Mouse (Mus musculus): ENCODE measurements around the gene Dpyd. TPM values are rescaled to one million over a fixed set of nuclear protein-coding genes. Genes with fewer than 3 reads are reported as not detected.

The Dpyd gene
- polyA plus RNA-seq, 1 experiment from 2014 or later: 6.7 TPM

GRCm38 (mm10) chr3:119382395-119382794 is 820.5 kb downstream of the Dpyd start:
- no peak overlapping the region for H3K4me2 ChIP-seq (ENCODE audit: low read depth, low read length, severe bottlenecking)
- WGBS: 94% methylated on average over 1 of the region's 1 CpGs
- no peaks in the 10 kb centered on the region for H3K27me3 ChIP-seq (ENCODE audit: control insufficient read depth, insufficient read depth, low read length)
- no peak overlapping the region for H3K9ac ChIP-seq (ENCODE audit: low read length)
- DNase-seq (ENCODE audit: low spot score) (no peak), ATAC-seq (replicated peaks; ENCODE audit: low FRiP score) (no peak)
- no peak overlapping the region for H3K4me3 ChIP-seq (ENCODE audit: low read depth, low read length)
- no peaks in the 10 kb centered on the region for H3K36me3 ChIP-seq (ENCODE audit: control insufficient read depth, insufficient read depth, low read length)
- no peak overlapping the region for H3K27ac ChIP-seq (ENCODE audit: low read depth, low read length)
- H3K9me3 ChIP-seq (ENCODE audit: control insufficient read depth, low read length): no peaks in the 10 kb centered on the region
- H3K4me1 ChIP-seq (replicated peaks; ENCODE audit: control insufficient read depth, insufficient read depth, low read length): no peaks in the 10 kb centered on the region

- H3K9ac ChIP-seq (ENCODE audit: low read length): peak overlapping the region; percentile 42
- peak overlapping the region; percentile 0; the same call in 1 of the 2 replicates for H3K4me3 ChIP-seq (ENCODE audit: low read depth, low read length)
- ATAC-seq (replicated peaks; ENCODE audit: low FRiP score): peak; percentile 81
- no peaks in the 10 kb centered on the region; the same call in 1 of the 2 replicates for H3K27me3 ChIP-seq (ENCODE audit: control insufficient read depth, insufficient read depth, low read length)
- peak overlapping the region; percentile 76 for H3K27ac ChIP-seq (ENCODE audit: low read depth, low read length)
- peak; percentile 58 for DNase-seq (ENCODE audit: low spot score)
- WGBS: 32% methylated on average over 26 of the region's 26 CpGs
- peaks cover 7% of the 10 kb centered on the region for H3K4me1 ChIP-seq (replicated peaks; ENCODE audit: control insufficient read depth, insufficient read depth, low read length)
- H3K9me3 ChIP-seq (ENCODE audit: control insufficient read depth, low read length): no peaks in the 10 kb centered on the region
- H3K4me2 ChIP-seq (ENCODE audit: low read depth, low read length, severe bottlenecking): peak overlapping the region; percentile 41; the same call in 1 of the 2 replicates
- no peaks in the 10 kb centered on the region for H3K36me3 ChIP-seq (ENCODE audit: control insufficient read depth, insufficient read depth, low read length)
Measured at GRCm38 (mm10) chr3:119387332-119388105, 825.6 kb downstream of the Dpyd start.

DNA sequence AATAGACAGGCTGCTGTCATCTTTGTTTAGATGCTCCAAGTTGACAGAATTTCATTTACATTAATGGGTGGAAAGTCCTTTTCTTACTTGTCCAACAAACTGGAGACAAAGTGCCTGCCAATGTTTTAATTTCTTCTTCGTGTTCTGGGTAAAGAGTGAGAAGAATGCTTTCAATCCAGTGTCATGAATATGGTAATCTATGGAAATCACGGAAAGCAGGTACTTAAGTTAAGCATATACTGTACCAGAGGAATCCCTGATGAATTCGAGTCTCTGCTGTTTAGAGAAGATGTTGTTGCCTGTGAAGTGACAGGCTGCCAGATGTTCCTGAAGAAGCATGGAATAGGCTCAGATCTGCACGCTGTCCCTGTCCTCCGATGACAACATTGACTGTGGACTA is 835.3 kb downstream of the Dpyd start:
- WGBS: 63% methylated on average over 5 of the region's 5 CpGs
- H3K4me3 ChIP-seq (ENCODE audit: low read depth, low read length): no peak overlapping the region

DNA sequence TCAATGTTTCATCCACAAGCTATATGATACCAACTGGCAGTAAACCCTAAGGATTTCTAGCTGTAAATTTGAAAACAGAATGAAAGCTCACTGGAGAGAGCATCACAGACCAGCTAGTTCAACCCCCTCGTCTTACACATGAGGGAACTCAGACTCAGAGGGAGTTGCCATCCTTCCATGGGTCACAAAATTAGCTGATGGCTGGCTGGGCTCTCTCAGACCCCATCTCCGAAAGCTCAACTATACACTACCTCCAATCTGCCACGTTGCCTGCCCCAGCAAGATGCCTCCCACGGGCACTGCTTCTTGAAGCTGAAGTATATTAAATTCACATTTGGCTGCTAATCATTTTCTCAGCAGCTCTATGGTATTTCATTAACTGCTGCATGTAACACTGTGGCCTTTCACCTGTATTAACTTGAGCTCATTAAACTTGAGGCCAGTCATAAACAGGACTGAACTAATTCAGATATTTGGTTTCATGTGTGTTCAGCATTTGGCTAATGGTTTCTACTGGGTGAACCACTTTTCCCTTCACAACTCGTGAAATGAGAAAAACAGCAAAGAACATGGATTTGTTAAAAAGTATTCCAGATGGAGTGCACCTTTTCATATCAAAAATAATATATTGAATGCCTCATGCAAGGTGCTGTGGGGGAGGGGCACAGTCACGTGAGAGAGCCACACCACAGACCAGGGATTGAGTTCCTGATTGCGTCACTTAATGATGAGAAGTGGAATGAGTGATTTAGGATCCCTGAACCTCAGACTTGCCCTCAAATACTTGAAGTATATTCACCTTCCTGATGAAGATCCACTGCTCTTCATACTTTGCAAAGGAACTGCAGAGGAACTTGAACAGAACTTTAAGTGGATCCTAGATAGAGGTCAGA is 841.2 kb downstream of the Dpyd start:
- no peaks in the 10 kb centered on the region for H3K36me3 ChIP-seq (ENCODE audit: control insufficient read depth, insufficient read depth, low read length)
- ATAC-seq (replicated peaks; ENCODE audit: low FRiP score) (no peak), DNase-seq (ENCODE audit: low spot score) (no peak)
- WGBS: 77% methylated on average over 7 of the region's 7 CpGs
- no peaks in the 10 kb centered on the region for H3K27me3 ChIP-seq (ENCODE audit: control insufficient read depth, insufficient read depth, low read length)
- no peaks in the 10 kb centered on the region for H3K4me1 ChIP-seq (replicated peaks; ENCODE audit: control insufficient read depth, insufficient read depth, low read length)
- no peak overlapping the region for H3K9ac ChIP-seq (ENCODE audit: low read length)
- H3K9me3 ChIP-seq (ENCODE audit: control insufficient read depth, low read length): no peaks in the 10 kb centered on the region
- H3K4me2 ChIP-seq (ENCODE audit: low read depth, low read length, severe bottlenecking): no peak overlapping the region
- H3K27ac ChIP-seq (ENCODE audit: low read depth, low read length): no peak overlapping the region
- no peak overlapping the region for H3K4me3 ChIP-seq (ENCODE audit: low read depth, low read length)

More for the DNA sequence above, 835.3 kb downstream of the Dpyd start:
- H3K9ac ChIP-seq (ENCODE audit: low read length): no peak overlapping the region
- no peaks in the 10 kb centered on the region for H3K27me3 ChIP-seq (ENCODE audit: control insufficient read depth, insufficient read depth, low read length)
- ATAC-seq (replicated peaks; ENCODE audit: low FRiP score): no peak
- no peaks in the 10 kb centered on the region for H3K36me3 ChIP-seq (ENCODE audit: control insufficient read depth, insufficient read depth, low read length)
- H3K27ac ChIP-seq (ENCODE audit: low read depth, low read length): no peak overlapping the region
- no peak for DNase-seq (ENCODE audit: low spot score)
- no peaks in the 10 kb centered on the region for H3K4me1 ChIP-seq (replicated peaks; ENCODE audit: control insufficient read depth, insufficient read depth, low read length)
- H3K4me2 ChIP-seq (ENCODE audit: low read depth, low read length, severe bottlenecking): no peak overlapping the region
- no peaks in the 10 kb centered on the region for H3K9me3 ChIP-seq (ENCODE audit: control insufficient read depth, low read length)

DNA sequence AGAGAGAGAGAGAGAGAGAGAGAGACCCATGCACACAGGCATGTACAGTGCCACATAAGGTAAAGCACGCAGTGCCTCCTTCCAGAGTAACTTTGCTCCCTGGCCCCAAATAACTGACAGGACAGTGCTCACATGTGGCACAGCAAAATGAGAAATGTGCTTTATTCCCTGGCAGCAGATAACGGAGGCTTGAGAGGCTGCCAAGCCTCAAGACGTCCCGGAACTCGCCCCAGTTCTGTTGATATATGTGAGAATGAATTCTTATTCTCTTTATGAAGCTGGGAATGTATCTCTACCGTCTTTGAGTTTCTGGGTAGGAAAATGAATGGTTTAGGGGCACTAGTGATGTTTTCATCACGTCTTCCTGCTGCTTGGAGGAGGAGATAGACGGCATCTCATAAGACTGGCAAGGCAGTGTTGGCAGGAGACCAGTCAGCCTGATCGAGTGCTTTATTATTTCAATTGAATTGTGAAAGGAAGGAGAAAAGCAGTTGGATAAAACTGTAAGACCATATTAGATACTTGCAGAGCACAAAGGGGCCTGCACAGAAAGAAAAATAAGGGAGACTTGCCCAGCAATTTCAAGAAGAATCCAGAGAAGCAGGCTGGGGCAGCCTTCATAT is 857.3 kb downstream of the Dpyd start:
- Histone ChIP-seq H3K36me3 (ENCODE audit: control insufficient read depth, insufficient read depth, low read length) (no peaks in the 10 kb centered on the region), H3K4me2 (ENCODE audit: low read depth, low read length, severe bottlenecking) (no peak overlapping the region), H3K4me3 (ENCODE audit: low read depth, low read length) (no peak overlapping the region), H3K9me3 (ENCODE audit: control insufficient read depth, low read length) (no peaks in the 10 kb centered on the region), H3K4me1 (replicated peaks; ENCODE audit: control insufficient read depth, insufficient read depth, low read length) (no peaks in the 10 kb centered on the region), H3K27me3 (ENCODE audit: control insufficient read depth, insufficient read depth, low read length) (no peaks in the 10 kb centered on the region), H3K27ac (ENCODE audit: low read depth, low read length) (no peak overlapping the region), H3K9ac (ENCODE audit: low read length) (no peak overlapping the region)
- no peak for ATAC-seq (replicated peaks; ENCODE audit: low FRiP score)
- 85% methylated on average over 9 of the region's 9 CpGs for WGBS
- DNase-seq (ENCODE audit: low spot score): no peak

GRCm38 (mm10) chr3:119419745-119420144 is 857.8 kb downstream of the Dpyd start:
- H3K27me3 ChIP-seq (ENCODE audit: control insufficient read depth, insufficient read depth, low read length): no peaks in the 10 kb centered on the region
- no peak overlapping the region for H3K9ac ChIP-seq (ENCODE audit: low read length)
- 90% methylated on average over 2 of the region's 2 CpGs for WGBS
- H3K36me3 ChIP-seq (ENCODE audit: control insufficient read depth, insufficient read depth, low read length): no peaks in the 10 kb centered on the region
- no peak overlapping the region for H3K4me3 ChIP-seq (ENCODE audit: low read depth, low read length)
- no peak for ATAC-seq (replicated peaks; ENCODE audit: low FRiP score)
- no peak for DNase-seq (ENCODE audit: low spot score)
- H3K27ac ChIP-seq (ENCODE audit: low read depth, low read length): no peak overlapping the region
- H3K9me3 ChIP-seq (ENCODE audit: control insufficient read depth, low read length): no peaks in the 10 kb centered on the region
- no peak overlapping the region for H3K4me2 ChIP-seq (ENCODE audit: low read depth, low read length, severe bottlenecking)
- H3K4me1 ChIP-seq (replicated peaks; ENCODE audit: control insufficient read depth, insufficient read depth, low read length): no peaks in the 10 kb centered on the region

GRCm38 (mm10) chr3:119431339-119431738 is 869.4 kb downstream of the Dpyd start:
- WGBS: 84% methylated on average over 8 of the region's 8 CpGs
- no peaks in the 10 kb centered on the region for H3K9me3 ChIP-seq (ENCODE audit: control insufficient read depth, low read length)
- no peak for ATAC-seq (replicated peaks; ENCODE audit: low FRiP score)

GRCm38 (mm10) chr3:119431757-119432156 is 869.8 kb downstream of the Dpyd start:
- Histone ChIP-seq H3K4me1 (replicated peaks; ENCODE audit: control insufficient read depth, insufficient read depth, low read length) (no peaks in the 10 kb centered on the region), H3K9me3 (ENCODE audit: control insufficient read depth, low read length) (no peaks in the 10 kb centered on the region), H3K4me3 (ENCODE audit: low read depth, low read length) (no peak overlapping the region), H3K27me3 (ENCODE audit: control insufficient read depth, insufficient read depth, low read length) (no peaks in the 10 kb centered on the region), H3K36me3 (ENCODE audit: control insufficient read depth, insufficient read depth, low read length) (no peaks in the 10 kb centered on the region), H3K4me2 (ENCODE audit: low read depth, low read length, severe bottlenecking) (no peak overlapping the region), H3K27ac (ENCODE audit: low read depth, low read length) (no peak overlapping the region), H3K9ac (ENCODE audit: low read length) (no peak overlapping the region)
- ATAC-seq (replicated peaks; ENCODE audit: low FRiP score) (no peak), DNase-seq (ENCODE audit: low spot score) (no peak)
- 73% methylated on average over 7 of the region's 7 CpGs for WGBS

More at GRCm38 (mm10) chr3:119431339-119431738, 869.4 kb downstream of the Dpyd start:
- H3K27ac ChIP-seq (ENCODE audit: low read depth, low read length): no peak overlapping the region
- no peaks in the 10 kb centered on the region for H3K36me3 ChIP-seq (ENCODE audit: control insufficient read depth, insufficient read depth, low read length)
- H3K4me1 ChIP-seq (replicated peaks; ENCODE audit: control insufficient read depth, insufficient read depth, low read length): no peaks in the 10 kb centered on the region
- no peak overlapping the region for H3K4me3 ChIP-seq (ENCODE audit: low read depth, low read length)
- no peak overlapping the region for H3K4me2 ChIP-seq (ENCODE audit: low read depth, low read length, severe bottlenecking)
- H3K27me3 ChIP-seq (ENCODE audit: control insufficient read depth, insufficient read depth, low read length): no peaks in the 10 kb centered on the region
- no peak overlapping the region for H3K9ac ChIP-seq (ENCODE audit: low read length)
- DNase-seq (ENCODE audit: low spot score): no peak

Data from forebrain, embryonic 11.5 days (tissue).